Mouse (Mus musculus): ENCODE measurements around the gene Trnp1.

Trnp1 gene

DNA sequence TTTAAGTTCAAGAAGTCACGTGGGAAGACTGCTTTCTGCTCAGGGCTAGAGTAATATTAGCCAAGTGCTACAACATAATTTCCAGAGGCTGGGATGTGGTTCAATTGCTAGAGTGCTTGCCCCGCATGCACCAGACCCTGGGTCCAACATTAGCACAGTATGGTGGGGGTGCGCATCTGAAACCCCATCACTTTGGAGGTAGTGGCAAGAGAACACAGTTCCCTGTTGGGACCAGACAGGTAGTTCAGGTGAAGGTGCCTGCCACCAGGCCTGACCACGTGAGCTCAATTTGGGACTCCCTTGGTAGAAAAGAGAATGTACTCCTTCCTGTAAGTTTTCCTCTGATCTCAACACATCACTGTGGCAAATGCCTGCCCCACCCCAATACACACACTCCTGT lies 3.5 kb downstream of the Trnp1 start:
- in situ Hi-C loops (cut with MboI; ENCODE audit: unreplicated experiment in 2 of 2): no loop called here

DNA sequence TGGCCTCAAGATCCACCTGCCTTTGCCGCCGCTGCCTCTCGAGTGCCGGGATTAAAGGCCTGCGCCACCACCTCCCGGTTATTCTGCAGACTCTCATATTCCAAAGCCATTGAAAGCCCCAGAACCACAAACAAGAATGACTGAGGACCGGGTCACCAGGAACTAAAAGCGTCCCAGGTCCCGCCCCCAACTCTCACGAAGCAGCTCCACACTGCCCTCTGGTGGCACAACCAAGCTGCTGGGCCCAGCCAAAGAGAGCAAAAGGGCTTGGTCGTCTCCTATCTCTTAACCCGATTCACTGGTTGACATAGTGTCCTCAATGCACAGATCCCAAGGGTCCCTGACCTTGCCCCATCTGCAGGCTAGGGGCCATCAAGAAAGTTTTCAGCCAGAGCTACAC lies 3.9 kb downstream of the Trnp1 start:
- in situ Hi-C loops (cut with MboI; ENCODE audit: unreplicated experiment in 2 of 2): no loop called here

DNA sequence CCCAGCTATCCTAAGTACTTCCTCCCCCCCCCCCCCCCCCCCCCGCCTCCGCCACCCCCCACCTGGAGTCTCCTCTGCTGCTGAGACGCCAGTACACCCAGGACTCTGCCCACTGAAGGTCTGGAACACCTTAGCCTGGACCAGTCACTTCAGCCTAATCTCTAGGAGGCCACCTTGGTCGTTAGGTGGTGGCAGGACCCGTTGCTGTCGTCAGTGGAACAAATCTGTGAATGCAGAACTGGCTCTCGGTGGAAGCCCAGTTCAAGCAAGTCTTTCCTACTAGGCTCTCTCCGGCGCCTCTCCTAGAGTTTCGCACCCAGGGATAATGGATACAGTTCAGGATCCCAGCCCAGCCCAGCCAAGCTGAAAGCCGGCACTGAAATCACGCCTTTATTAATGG lies 4.5 kb downstream of the Trnp1 start:
- in situ Hi-C loops (cut with MboI; ENCODE audit: unreplicated experiment in 2 of 2): no loop called here

DNA sequence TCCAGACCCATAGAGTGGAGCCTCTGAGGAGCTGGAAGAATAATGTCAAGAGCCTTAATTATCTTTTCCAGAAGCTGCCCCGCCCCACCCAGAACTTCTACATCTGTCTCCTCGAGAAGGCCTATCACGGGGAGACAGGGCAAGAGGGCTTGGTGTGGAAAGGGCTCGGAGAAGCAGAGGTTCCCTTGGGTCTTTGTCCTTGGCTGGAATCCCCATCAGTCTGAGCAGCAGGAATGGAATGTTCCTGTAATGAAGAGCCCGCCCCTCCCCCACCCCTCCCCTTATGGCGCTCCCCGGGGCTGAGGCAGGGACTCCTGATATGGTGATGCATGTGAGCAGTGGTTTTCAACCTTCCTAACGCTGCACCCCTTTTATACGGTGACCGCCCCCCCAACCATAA lies 6.5 kb downstream of the Trnp1 start:
- in situ Hi-C loops (cut with MboI; ENCODE audit: unreplicated experiment in 2 of 2): no loop called here

DNA sequence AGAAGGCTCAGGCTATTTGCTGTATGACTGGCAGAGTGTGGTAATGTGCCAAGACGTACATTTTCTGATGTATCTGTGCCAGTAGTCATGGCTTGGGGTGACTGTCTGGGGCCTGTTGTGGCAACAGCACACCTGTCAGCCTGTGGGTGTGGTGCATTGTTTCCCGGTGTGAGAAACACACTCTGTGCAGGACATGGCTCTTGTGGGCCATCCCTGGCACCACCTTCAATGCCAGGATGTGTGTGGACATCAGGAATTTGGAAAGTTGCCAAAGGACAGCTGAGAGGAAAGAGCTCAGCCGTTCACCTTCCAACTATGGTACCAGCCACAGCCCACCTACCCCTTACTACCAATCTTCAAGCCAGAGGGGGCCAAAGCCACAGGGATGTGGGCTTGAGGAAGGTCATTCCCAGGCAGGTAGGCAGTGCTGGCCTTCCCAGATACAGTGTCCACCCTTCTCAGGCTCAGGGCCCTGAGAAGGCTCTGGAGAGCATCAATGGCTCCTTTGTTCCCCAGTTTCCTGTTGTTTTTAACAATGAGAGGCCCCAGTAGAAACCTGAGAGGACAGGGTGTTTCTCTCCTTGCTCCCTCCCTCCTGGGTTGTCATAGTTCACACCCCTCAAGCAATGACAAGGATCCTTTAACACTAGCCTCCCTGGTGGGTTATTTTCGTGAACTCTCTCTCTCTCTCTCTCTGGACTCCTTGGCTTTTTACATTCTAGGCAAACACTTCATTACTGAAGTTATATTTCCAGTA lies 8.7 kb downstream of the Trnp1 start:
- in situ Hi-C loops (cut with MboI; ENCODE audit: unreplicated experiment in 2 of 2): no loop called here

DNA sequence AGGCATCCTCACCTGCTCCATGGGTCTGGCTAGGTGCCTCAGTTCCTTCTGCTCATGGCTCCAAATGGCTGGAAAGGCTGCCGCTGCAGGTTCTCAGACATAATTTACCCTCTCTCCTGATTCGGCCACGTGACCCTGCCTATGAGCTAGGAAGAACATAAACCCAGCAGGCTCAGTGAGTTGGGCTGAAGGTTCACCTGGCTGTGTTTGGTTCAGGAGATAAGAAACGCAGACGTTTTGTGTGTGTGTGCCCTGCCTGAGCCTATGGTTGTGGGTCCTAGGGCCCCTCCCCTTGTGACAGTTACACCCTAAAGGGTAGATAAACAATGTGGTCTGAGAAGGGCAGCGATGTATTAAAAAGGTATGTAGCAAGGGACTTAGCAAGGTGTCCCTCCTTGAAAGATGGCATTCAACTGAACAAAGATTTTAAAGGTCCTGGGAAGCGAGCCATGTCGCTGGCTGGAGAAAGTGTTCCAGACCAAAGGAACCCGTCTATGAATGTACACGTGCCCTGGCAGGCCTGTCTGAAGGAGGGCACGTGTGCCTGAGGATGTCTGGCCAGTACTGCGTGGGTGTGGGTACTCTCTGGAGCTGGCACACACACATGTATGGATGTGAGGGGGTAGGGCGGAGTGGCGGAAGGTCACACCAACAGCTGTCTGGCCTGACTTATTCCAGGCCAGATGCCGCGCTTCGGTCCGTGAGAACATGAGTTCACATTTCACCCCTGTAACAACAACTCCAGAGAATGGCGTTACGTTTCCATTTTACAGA lies 9.5 kb downstream of the Trnp1 start:
- in situ Hi-C loops (cut with MboI; ENCODE audit: unreplicated experiment in 2 of 2): no loop called here

DNA sequence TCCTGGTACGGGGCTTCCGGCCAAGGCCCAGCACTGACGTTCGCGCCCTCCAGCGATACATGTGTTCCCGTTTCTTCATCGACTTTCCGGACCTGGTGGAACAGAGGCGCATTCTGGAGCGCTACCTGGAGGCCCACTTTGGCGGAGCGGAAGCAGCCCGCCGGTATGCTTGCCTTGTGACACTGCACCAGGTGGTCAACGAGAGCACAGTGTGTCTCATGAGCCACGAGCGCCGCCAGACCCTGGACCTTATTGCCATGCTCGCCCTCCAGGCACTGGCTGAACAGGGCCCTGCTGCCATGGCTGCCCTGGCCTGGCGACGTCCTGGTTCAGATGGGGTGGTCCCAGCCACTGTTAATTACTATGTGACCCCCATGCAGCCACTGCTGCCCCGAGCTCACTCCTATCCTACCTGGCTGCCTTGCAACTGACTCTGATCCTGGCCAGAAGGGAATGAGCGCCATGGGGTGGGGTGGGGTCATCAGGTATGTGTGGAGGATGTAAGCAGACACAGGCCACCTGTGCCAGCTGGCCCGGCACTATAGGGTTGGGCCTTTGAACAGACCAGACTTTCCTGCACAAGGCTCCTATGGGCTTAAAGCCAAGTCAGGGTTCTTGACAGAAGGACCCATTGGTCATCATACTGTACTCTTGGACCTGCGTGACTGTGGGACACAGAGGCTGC lies 11.5 kb downstream of the Trnp1 start:
- in situ Hi-C loops (cut with MboI; ENCODE audit: unreplicated experiment in 2 of 2): no loop called here

DNA sequence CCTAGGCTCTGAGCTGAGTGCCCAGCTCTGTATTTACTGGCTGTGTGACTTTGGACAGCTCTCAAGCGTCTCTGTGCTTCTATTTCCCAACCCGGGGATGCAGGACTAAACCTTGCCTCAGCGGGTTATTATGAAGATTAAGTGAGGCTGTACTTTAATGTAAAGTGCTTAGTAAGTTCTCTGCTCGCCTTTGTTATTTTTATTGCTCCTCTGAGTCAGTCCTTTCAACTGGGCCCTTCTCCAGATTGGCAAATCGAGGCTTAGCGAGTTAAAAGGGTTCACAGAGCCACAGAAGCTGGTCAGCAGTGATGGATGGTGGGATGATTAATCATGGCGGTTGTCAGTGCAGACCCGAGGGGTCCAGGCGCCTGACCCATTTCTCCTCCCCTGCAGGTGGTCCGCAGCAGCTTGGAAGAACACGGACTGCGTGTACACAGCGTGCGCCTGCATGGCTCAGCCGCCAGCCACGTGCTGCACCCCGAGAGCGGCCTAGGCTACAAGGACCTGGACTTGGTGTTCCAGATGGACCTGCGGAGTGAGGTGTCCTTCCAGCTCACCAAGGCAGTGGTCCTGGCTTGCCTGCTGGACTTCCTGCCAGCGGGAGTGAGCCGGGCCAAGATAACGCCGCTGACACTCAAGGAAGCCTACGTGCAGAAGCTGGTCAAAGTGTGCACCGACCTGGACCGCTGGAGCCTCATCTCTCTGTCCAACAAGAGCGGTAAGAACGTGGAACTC lies 12.5 kb downstream of the Trnp1 start:
- in situ Hi-C loops (cut with MboI; ENCODE audit: unreplicated experiment in 2 of 2): no loop called here

DNA sequence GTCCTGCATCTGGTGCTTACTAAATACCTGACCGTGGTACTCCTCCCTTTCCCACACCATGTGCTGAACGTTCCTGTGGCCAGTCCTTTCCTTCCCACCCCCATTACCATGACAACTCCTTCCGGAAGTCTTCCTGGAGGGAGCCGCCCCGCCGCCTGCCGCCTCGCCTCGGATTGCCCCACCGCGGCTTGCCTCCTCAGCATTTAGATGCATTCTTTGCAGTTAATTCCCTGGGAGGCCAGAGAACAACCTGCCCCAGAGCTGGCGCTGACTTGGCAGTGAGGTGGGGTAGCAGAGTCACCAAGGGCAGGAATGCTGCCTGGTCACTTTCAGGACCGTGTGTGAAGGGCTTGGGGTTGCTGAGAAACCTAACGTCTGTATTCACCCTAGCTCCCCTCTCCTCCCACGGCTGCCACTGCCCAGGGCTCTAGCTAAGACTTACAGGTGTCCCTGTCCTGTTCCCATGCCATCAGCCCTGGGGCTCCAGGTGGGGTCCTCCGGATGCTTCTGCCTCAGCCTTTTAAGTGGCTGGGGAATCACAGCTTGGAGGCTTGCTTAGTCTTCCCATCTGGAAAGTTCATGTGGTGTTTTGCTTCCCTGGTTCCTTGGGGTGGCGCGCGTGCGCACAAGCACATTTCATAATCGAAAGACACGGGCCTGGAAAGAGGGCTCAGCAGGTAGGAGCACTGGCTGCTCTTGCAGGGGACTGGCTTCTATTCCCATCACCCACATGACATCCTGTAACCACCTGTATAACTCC lies 13.9 kb downstream of the Trnp1 start:
- in situ Hi-C loops (cut with MboI; ENCODE audit: unreplicated experiment in 2 of 2): no loop called here

DNA sequence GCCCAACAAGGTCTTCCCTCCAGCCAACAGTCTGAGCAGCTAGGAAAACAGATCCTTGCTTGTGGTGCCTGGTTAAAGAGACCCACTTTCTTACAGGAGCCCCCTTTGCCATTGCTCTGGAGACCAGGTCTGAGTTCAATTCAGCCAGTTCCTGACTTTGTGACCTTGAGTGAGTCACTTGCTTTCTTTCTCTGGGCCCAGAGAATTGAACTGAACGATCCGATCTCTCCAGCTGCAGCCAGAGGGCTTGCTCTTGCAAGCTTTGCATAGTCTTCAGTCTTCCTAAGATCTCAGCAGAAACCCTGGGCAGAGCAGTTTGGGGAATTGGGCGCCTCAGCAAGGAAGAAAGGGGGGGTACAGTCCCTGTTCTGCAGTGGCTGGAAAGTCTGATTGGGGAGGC lies 15.9 kb downstream of the Trnp1 start:
- in situ Hi-C loops (cut with MboI; ENCODE audit: unreplicated experiment in 2 of 2): no loop called here

DNA sequence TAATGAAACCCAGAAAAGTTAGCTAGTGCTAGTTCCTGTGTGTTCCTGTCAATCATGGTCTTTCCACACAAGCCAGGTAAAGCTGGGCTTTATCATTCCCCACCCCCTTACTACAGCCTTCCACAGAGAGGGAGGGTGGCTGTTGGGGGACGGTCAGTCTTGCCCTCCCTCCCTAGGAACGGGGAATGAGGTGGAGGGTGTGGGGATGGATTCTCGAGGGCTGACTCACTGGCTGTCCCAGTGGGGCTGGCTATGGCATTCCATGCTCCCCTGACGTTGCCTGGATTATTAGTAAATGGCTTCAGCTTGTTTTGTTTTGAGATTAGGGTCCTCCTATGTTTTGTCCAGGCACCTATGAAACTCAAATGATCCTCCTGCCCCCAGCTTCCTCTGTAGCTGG lies 16.9 kb downstream of the Trnp1 start:
- in situ Hi-C loops (cut with MboI; ENCODE audit: unreplicated experiment in 2 of 2): no loop called here

DNA sequence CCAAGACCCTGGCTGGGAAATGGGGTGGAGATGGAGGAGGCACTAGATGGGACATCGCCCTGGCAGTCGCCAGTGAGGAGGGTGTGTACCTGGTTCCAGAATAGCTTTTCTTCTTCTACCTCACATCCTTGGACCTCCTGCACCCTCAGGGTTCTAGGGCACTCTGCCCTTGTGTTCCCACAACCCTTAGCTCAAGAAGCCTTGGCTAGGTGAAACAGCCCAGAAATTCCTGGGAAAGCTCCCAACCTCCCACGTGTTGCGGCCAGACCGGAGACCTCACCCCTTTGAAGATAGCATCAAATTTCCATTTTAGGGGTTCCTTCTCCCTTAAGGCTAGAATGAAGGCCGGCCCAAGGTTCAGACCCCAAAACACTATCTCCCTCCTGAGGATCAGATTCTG lies 17.6 kb downstream of the Trnp1 start:
- in situ Hi-C loops (cut with MboI; ENCODE audit: unreplicated experiment in 2 of 2): no loop called here

DNA sequence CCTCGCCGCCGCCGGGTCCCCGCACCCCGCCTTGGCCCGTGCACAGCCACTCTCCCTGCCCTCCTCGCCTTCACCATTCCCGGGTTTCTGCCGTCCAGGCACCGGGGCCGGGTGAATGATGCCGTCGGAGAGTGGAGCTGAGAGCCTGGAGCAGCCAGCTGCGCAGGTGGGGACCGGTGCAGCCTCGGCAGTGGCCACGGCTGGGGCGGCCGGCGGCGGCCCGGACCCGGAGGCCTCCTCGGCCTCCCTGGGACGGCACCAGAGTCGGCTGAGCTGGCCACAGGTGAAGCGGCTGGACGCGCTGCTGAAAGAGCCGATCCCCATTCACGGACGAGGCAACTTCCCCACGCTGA lies 18.2 kb downstream of the Trnp1 start:
- in situ Hi-C loops (cut with MboI; ENCODE audit: unreplicated experiment in 2 of 2): no loop called here

DNA sequence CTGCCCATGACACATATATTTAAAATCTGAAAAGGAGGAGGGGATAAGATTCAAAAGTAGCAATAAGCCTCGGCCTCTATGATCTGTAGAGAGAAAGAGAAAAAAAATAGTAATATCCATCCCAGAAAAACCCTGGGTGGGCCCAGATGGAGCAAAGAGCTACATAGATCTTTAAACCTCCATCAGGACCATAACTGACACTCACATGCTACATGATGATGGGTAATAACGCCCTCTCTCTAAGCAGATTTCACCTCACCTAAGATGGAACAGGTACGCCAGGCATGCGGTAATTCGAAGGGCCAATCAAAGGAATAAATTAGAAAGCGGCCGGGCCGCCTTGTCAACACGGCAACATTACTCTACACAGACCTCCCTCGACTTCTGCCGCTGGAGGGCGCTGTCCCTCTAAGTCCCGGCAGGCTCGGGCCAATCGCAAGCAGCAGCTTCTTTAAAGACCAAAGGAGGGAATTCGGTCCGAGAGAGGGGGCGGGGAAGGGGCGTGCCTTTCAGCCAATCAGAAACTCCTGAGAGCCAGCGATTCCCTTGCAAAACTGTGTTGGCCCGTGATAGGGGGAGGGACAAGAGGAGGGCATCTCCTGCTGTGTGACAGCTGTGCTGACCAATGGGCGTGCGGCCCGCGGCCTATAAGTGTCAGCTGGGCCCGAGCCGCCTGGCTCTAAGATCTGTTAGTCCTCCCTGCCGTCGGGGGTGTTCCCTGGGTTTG lies 18.7 kb downstream of the Trnp1 start, which contains the start of gene Tent5b:
Gene Tent5b (plus strand): TSS at position 675 of the 727 bp plus-strand sequence.
- in situ Hi-C loops (cut with MboI; ENCODE audit: unreplicated experiment in 2 of 2): no loop called here

DNA sequence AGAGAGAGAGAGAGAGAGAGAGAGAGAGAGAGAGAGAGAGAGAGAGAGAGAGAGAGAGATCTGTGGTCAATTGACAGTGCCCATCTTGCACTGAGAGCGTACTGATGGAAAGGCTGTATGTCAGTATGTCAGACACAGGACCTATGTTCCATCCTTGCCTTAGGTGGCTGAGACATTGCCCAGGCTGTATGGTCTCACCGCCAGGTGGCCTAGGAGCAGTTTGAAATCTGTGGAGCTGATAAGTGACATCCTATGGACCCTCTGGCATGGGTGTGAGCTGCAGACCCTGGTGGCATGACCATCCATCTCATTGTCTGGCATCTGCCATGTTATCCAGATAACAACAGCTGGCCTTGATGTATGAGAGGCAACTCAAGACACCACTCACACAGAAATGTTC lies 24.5 kb downstream of the Trnp1 start:
- in situ Hi-C loops (cut with MboI; ENCODE audit: unreplicated experiment in 2 of 2): no loop called here

DNA sequence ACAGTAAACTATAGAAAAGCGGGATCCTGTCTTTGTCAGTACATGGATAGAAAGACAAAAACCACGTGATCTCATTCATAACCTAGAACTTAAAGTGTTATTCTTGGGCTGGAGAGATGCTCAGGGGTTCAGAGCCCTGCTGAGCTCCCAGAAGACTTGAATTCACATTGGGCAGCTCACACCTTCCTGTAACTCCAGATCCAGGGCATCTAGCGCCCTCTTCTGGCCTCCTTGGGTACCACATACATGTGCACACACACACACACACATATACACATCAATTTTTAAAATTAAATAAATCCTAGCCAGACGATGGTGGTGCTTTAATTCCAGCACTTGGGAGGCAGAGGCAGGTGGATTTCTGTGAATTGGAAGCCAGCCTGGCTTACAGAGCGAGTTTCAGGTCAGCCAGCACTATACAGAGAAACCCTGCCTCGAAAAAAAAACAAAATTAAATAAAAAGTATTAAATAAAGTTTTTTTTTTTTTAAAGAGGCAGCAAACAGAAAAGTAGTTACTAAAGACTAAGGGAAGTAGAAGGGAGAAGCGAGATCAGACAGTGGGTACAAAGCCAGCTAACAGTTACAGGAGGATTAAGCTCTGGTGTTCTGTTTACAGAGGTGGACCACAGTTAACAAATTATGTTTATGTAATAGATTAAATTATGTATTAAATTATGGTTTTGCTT lies 27.1 kb downstream of the Trnp1 start:
- in situ Hi-C loops (cut with MboI; ENCODE audit: unreplicated experiment in 2 of 2): no loop called here

DNA sequence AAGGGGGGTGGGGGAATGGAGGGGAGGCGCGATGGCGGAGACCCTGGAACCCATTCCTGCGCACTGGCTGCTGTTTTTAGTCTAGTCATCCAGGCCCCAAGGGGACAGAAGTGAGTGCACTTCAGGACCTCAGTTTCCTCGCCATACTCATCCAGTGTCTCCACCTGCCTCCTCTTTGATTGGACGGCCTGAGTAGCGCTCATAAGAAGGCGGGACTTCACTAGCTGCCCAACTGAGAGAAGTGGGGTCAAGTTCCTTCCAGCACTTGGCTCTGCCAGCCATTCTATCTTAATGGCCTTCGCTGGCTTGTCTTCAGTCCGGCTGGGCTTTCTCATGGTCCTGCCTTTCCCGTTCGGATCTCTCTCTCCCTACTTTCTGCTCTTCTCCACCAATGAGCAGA lies 29.2 kb downstream of the Trnp1 start:
- in situ Hi-C loops (cut with MboI; ENCODE audit: unreplicated experiment in 2 of 2): no loop called here

DNA sequence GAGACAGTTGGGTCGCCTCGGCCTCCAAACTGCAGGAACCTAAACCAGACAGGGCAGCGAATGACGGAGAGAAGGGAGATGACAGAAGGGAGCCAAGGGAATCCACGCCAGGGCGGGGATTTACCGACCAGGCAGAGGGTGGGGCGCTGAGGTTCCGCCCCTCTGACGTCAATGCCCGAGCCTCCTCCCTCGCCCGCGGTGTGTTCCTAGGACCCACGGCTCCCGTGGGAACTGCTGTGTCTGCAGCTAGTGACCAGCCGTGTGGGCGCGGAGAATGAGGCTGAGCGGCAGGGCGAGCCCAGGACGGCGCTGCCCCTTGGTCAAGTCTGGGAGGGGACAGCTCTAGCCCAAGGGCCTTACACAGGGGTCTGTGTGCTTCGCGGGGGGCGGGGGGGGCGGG lies 30.3 kb downstream of the Trnp1 start:
- in situ Hi-C loops (cut with MboI; ENCODE audit: unreplicated experiment in 2 of 2): no loop called here

DNA sequence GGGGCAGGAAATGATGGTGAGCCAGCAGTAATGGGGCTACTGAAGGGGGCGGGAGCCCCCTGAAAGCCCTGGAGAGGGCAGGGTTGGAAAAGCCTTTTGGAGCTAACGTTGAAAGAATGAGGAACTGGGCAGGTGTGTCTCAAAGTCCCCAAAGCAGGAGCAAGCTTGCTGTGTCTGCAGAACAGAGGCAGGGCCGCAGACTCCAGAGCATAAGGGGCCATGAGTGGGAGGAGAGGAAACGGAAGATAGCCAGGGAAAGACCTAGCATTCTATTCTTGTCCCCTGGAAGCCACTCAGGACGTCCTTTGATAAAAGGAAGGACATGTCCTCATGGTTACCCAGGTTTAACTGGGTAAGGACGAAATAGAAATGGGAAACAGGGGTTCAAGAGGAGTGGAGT lies 35.2 kb downstream of the Trnp1 start:
- in situ Hi-C loops (cut with MboI; ENCODE audit: unreplicated experiment in 2 of 2): no loop called here
